Mouse (Mus musculus) megakaryocyte-erythroid progenitor cell, adult 5-6 weeks (primary cell): Measurements from ENCODE around the gene Astn2. TPM values are rescaled to one million over a fixed set of nuclear protein-coding genes. Genes with fewer than 3 reads are reported as not detected.

Experiments used
- ATAC-seq: replicated peaks from 2 replicates; pipeline ENCODE4 v1.8.0; 2016; ENCODE audit warnings: mild to moderate bottlenecking, inconsistent platforms; ENCODE audit not compliant: severe bottlenecking, poor library complexity, low FRiP score, low TSS enrichment
- total RNA-seq, 2 experiments: library from RNA; stranded (forward) in 1 of 2; stranded (reverse) in 1 of 2; fragments of 200-1000, 215-1000 nt in 1 of 2; fragments of >200 nt in 1 of 2; fragmentation: Nextera tagmentation in 1 of 2; gene quantifications; 2 replicates each; pipeline ENCODE4 v1.2.3; 2014 to 2017

The Astn2 gene
- total RNA-seq, 2 experiments from 2014 or later: not detected

DNA sequence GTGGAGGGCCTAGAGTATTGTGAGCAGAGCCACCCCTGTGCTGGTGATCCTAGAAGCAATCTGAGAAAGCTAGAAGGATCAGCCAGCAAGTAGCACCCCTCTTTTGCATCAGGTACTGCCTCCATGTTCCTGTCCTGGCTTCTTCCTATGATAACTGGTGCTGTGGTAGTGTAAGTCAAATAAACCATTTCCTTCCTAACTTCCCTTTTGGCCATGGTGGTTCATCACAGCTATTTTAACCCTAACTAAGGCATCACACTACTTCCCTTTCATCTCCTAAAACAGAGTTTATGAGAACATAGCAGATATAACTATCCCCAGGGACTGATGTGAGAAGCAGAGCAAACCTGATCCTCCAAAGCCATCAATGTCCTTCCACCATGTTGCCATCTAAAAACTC, 897.5 kb downstream of the Astn2 start:
- ATAC-seq: no peak

DNA sequence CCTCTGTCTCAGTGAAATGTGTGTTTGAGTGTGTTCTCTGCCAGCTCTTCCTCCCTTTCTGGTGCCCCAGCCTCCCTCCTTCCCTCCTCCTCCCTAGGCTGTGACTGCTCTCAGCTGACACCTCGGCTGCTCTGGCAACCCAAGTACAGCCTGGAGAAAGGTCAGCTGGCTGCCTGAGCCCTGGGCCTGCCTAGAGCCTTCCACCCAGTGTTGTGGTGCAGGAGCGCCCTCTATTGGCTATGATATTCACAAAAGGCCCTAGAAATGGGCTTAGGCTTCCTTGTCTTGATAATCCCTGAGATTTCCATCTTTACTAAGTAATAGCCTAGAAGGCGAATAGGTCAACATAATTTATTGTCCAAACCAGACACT, 908.0 kb downstream of the Astn2 start:
- ATAC-seq: peak; percentile 79

DNA sequence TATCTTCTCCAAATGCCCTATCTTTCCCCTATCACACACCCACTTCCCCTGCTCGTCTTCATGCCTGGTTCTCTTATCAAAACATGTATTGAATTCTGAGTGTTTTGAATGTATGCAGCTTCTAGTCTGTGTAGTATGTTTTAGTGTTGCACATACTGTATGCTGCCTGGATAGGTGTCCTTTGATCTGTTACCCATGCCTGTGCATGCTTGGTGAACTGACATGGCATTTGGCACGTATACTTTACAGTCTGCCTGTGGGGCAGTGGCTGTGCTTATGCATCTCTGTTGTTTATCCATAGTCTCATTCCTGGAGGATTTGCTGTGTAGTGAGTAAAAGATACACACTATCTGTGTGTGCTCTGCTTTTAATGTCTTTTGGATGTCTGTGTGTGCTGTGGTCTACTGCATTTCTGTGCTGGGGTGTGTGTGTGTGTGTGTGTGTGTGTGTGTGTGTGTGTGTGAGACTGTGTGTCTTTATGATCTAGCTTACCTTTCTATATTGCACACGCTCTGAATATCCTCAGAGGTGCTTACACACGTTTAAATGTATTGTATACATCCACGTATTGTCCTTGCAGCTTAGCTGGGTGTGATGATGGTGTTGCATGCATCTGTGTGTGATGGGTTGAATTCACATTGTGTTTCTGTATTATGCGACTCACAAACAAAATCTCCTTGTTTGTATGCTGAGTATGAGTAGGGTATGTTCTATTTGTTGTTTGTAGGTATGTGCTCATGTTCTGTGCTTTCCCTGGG, 908.5 kb downstream of the Astn2 start:
- ATAC-seq: no peak

DNA sequence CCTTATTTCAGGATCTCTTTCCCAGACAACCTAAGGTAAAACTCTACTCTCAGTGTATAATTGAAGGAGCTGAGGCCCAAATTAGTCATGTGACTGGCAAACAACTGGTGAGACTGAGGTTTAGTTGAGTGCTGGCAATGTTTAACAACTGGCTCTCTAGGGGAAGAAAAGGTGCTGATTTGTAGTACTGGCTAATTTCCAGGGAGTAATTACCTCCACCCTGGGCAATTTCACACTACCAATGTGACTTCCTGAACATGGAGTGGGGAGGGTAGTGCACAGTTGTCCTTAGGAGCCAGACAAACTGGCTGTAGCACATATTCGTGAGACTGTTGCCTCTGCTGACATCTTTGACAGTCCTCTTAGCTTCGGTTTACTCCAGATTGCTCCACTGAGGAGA, 912.9 kb downstream of the Astn2 start:
- ATAC-seq: no peak

DNA sequence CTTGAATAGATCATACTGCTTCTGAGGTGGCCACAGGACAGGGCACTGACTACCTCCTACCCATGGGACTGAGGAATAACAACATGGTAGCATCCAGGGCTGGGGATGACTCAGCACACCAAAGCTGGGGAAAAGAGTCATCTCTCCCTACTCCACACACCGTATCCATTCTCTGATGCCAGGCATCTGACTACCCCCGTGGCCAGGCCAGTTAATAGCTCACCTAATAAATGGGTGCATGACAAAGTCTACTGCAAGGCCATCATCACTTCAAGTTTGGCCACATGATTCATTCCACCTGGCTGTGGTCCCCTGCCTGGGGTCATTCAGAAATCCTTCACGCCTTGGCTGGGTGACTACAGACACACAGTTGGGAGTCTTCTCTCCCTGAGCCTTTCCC, 914.7 kb downstream of the Astn2 start:
- no peak for ATAC-seq

DNA sequence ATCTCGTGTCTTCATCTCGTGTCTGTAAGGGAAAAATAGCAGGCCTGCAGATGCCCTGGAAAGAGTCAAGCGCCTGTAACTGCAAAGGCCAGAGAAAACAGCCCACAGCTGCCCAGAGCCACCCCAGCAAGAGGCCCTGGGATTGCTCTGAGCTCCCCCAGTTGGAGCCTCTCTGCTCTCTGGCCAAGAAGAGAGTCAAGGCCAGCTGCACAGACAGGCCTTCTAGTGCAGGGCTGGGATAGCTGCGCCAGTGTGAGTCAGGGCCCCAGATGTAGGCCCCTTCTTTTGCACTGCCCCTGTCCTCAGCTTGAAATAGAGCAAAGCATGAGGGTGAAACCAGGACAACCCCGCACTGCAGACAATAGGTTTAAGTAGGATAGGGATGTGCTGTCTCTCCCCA, 922.8 kb downstream of the Astn2 start:
- ATAC-seq: no peak

DNA sequence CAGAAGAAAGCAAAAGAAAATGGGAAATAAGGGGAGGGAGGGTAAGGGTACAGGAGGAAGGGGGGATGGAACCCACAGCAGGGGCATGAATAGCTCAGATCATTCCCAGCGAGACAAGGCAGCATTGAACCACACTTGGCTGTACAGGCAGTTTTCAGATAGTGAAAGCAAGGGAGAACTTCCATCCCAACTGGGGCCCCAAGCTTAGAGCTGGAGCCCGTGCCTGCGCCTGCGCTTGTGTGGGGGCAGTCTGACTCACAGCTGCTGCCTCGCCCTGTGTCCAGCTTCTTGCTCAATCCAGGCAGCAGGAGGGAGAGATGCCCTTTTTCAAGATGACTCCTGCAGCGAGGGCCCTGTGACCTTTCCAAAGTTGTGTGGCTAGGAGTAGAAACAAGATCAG, 927.3 kb downstream of the Astn2 start:
- ATAC-seq: no peak

DNA sequence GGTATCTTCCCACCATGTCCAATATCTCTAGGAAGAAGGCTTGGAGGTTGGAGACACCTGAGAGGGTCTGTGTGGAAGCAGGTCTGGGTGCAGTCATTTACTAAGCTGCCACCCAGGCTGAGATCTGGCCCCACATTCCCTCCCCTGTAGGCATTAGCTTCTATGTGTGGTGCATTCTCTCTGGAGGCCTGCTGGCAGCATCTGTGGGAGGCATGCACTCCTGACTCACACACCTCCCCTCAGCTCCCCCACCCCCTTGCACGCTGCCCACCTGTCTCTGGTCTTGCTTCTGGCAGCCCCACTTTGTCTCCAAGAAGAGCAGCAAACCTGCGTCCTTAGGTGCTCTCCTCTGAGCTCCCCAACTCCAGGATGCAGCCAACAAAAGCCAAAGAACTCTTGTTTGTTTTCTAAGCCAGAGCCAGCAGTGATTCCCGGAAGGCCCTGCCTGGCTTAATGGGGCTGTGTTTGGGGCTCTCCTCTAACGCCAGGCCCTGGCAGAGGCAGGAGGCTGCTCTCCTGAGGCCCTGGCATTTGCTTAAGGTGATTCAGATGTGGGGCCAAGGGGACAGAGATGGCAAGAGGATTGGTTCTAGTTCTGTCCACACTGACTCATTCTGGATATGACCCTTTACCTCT, 928.4 kb downstream of the Astn2 start:
- no peak for ATAC-seq

DNA sequence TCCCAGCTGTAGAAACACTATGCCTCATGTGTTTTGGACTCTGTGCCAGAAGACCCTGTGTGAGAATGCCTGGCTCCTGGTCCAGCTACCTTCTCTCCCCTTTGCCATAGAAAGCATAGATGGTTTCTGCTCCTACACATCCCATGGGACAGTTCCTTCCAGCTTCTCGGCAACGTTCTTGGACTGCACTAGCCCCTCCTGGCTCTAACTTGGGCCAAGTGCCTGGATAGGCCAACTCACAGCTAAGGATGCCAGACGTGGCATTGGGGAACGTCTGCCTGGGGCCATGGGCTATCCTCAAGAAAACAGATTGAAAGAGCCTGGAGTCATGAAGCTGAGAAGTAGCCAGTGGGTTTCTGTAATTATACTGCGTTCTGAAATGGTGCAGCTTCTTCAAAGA, 931.3 kb downstream of the Astn2 start:
- no peak for ATAC-seq

DNA sequence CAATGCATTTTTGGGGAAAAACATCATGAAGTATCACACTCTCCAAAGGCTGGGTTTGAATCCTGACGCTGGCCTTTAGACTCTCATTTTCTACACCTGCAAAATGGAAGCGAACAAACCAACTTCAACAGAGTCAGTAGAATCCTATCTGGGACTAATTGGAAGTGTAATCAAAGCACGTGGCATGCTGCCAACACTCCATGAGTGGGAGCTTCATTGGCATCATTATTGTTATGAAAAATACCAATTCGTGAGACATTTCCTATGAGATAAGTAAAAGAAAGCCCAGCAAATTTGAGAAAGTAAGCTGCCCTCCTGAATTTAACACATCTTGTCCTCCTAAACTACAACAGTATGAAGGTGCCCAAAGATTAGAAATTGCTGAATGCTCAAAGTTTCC, 955.2 kb downstream of the Astn2 start:
- no peak for ATAC-seq

DNA sequence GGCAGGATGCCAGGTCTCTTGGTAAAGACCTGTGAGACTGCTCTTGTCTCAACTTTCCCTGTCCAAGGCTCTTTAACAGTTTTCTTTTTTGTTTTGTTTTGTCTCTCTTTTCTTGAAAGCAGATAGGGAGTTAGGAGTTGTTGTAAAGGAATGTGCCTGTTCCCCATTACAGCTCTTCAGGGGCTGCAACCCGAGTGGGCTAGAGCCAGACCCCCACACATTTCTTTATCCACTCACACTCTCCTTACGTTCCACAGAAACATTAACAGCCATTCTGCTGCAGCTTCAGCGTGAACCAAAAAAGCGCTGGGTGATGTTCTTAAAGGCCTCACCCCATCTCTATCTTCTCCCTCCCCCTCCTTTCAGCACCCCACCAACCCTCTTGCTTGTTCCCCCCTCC, 962.7 kb downstream of the Astn2 start:
- no peak for ATAC-seq

DNA sequence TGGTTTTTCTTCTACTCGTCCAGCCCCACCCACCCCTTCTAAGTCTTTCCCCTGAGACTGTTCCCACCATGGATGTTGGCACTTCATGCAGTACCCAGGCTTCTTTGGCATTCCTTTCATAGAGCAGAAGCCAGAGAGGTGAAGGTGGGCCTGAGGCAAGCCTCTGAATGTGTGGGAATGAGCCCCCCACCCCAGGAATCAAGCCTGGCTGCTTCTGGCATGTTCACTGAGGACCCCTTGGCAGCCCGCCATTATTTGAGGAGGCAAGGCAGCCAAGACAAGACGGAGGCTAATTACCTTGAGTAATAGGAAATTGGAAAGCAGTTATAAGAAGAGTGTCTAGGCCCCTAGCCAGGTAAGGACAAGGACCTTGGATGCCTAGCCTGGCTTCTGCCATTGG, 973.6 kb downstream of the Astn2 start:
- ATAC-seq: no peak

DNA sequence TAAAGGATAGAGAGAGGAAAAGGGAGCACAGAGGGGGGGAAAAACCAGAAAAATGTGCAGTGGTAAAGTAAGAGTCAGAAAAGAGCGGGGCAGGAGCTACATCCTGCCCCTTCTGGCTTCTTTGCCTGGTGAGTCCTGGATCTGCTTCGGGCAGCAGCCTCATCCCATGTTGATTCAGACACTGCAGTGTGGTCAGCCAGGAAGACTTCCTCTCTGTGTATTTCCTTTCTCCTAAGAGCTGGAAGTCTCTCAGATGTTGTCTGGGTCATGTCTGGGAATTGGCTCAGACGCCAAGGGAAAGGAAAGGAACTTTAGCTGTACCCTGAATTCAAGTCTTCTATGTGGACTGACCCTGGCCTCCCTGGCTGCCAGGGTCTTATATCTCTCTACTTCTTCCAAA, 976.9 kb downstream of the Astn2 start:
- no peak for ATAC-seq

DNA sequence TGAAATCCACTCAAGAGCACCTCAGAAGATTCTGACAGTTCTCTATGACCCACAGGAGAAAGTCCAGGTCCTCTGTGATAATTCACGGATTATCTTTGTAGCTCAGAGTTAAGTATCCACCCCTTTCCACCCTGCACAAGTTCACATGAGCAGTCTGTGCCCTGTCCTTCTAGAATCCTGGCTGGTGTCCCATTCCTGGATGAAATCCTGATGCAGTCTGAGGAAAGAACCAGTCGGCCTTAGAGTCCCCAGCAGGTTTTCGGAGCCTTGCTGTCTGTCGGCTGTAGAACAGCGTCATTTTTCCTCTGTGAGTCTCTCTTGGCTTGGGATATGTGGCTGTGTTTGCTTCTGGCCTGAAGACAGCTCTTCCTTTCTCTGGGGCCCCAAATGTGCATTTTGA, 978.0 kb downstream of the Astn2 start:
- ATAC-seq: no peak

DNA sequence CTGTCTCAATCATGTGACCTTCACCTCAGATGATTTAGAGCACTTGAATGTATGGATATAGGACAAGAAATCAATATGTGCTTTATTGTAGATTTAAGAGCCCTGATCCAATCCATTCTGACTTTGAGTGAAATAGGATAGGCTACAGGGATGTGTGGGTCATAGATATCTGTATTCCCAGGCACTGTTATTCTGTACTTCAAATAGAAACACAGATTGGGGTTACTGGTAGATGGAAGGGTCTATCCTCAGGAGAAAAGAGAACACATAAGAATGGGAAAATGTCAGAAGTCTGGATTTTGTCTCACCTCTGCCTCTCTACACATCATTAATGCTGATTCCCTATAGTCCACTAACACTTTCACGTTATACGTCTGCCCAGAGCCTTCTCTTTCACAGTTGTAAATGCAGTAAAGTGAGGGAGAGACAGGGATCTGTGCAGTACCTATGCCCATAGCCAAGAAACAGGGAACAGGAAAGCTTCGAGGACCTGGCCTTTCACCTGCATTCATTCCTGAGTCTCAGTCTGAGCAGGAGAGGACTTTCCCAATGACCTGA, 981.3 kb downstream of the Astn2 start:
- ATAC-seq: no peak

DNA sequence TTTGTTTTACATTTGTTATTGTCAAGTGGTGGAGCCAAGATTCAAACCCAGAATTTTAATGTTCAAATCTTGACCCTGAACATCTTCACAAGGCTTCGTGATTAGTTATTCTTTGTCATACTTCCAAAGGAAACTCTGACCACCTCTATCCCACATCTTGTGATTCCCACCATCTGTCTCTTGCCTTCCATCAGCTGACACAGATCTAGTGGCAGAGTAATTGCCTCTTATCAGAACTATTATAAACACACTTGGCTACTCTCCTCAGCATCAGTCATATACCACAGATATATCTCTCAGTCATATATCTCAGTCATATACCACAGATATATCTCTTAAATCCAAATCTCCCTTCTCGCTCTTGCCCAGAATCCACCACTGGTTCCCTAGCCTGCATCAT, 983.1 kb downstream of the Astn2 start:
- no peak for ATAC-seq

DNA sequence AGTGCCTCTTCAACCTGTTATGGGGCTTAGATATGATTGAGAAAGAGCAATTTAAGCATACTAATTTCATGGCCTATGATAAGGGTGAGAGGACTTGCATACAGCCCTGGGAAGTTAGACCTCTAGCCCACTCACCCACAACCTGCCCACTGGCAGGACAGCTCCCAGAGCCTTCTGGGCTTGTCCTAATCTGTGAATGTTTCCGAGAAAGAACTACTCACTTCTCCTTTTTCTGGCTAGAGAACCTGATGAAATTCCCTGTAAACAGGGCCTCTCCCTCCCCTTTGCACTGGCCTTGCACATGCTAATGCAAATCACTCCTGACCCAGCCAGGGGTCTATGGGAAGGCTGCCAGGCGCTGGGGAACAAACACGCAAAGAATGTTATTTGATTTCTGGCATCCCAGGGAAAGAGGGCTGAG, 983.9 kb downstream of the Astn2 start:
- no peak for ATAC-seq

DNA sequence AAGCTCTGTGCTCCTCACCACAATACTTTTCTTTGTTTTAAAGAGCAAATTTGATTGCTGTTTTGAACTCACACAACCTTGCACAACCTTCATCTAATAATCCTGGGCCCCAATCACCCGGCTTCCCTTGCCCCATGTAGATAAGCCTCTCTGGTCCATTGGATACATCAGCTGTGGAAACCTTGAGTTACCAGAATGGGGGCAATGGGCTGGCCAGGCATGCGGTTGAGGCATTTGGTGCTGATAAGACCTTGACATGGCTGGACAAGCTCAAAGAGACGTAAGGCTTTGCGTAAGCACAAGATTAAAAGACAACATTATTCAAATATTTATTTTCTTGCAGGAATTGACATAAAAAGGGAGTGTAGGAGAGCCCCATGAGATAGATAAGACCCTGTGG, 988.9 kb downstream of the Astn2 start:
- ATAC-seq: no peak

DNA sequence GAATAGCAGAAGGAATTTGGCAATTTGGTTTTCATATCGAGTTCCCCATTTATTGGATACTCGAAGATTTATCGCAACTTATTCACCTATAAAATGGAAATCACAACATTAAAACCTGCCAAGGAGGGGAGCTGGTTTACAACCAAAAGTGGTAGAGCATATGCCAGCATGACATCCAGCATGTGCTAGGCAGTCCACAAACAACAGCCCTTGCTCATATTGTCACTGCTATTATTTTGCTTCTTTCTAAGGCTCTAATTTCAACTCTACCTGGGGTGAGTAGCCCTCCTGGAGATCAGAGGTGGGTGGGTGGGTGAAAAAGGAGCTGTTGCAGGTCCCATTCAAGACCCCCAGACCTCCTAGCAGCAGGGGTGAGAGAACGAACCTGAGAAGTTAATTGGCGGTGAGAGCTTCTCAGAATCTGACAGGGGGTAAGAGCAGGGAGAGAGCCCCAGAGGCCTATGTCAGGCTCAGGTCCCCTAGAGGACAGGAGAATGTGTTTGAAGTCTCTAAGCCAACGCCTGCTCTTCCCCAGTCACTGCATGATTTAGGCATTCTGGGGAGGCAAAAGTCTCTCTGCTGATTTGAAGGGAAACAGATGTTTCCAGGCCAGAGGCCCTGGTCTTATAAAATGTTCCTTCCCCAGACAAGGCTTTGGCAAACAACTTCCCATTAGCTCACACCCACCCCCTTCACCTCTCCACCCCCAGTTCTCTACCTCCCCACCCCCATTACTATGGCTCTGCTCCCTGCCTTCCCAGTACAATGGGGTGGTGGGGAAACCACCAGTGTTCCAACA, 1001.4 kb downstream of the Astn2 start:
- no peak for ATAC-seq

DNA sequence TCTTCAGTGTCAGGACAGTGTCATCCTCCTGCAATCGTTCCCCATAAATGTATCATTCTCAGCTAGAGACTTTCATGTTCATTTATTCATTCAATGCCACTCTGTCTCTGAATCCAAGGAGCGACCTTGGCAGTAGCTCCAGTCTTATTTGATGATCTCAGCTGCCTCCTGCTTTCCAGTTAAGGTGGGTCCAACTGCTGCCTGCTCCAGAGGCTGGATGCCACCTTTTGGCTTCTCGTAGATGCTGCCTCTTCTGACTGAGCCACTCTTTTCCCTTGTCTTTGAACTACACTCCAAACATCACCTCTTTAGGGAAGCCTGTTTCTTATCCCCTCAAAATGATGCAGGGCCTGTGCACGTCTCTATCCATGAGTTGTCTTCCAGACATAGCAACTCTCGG, 1002.1 kb downstream of the Astn2 start:
- ATAC-seq: no peak
